Mouse (Mus musculus) layer of hippocampus, adult 11-12 months (tissue): ENCODE data around the gene Fry.

Source experiments
- DNase-seq: peaks from one replicate; pipeline ENCODE4 v3.0.0; 2022; ENCODE audit warnings: low spot score

Gene Fry

GRCm38 (mm10) chr5:150223546-150224239 lies 105.2 kb downstream of the Fry start:
- no peak for DNase-seq

DNA sequence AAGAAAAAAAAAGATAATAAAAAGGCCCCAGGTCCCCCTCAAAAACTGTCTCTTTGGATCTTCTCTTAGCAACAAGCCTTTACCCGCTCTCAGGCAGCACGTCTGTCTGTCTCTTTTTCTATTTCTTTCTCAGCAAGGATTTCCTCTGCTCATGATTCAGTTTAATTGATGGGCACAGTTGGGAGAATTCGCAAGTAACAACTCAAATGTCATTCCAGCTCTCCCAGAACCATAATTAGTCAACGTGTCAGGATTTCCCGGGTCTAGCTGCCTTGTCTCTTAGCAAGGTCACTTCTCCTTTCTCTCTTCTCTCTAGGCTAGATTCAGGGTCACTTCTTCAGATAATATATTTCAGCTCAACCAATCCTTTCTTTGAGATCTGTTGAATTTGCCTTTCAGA lies 110.6 kb downstream of the Fry start:
- DNase-seq = no peak

DNA sequence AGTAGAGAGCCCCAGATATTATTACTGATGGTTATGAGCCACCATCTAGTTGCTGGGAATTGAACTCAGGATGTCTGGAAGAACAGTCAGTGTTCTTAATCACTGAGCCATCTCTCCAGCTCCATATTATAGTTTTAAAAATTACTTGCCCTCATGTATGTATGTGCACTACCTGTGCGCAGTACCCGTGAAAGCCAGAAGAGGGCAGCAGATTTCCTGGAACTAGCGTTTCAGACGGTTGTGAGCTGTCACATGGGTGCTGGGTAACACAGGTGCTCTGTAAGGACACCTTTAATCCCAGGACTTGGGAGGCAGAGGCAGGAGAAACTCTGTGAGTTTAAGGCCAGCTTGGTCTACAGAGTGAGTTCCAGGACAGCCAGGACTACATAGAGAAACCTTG lies 111.3 kb downstream of the Fry start:
- no peak for DNase-seq

GRCm38 (mm10) chr5:150232159-150233150 lies 114.0 kb downstream of the Fry start:
- no peak for DNase-seq

DNA sequence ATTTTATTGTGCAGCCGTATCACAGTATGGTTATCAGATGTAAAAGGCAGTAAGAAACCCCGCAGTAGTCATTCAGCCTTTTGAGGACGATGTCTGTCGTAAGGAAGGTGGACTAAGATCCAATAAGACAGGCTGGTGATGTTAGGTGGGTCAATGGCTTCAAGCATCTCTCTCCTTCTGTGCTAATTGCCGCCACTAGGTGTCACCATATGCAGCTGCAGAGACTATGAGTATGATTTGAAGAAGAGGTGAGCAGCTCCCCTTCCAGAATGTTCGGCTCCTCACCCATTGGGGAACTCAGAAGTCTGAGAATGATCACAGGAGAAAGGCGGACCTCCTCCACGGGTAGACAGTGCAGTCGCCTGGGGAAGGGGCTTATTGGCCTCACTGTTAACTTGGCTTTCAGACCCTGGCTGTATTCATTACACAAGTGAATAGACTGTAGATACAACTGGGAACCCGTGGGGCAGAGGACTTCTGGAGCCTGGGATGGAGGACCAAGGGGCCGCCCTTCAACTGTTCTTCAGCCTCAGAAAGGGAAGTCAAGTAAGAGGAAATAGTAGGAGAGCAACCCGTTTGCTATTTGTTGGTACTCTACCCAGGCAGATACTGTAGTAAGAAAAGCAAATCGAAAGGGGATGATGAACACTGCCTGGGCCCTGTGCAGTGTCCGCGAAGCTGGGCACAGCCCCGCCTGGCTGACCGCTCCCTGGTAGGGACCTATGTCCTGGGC lies 114.9 kb downstream of the Fry start:
- peak; percentile 85 for DNase-seq

GRCm38 (mm10) chr5:150235931-150236330 lies 117.5 kb downstream of the Fry start:
- no peak for DNase-seq

- no peak for DNase-seq
These were observed 118.2 kb downstream of the Fry start for GRCm38 (mm10) chr5:150236597-150236996.

DNA sequence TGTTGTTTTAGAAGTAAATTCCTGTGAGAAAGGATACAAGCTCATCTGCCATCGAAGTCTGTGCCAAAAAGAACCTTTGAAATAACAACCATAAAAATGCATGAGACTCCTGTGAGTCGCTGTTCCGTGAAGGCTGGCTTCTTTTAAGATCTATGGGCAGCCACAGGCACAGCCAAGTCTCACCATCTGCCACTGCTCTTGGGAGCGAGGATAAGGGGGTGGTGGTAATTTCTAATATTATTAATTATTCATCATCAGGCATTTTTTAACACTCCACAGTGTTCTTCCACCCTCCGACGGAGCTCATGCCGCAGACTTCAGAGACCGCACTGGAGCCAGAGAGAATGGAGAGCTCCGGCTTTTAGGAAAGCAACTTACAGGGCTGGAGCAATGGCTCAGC lies 123.2 kb downstream of the Fry start:
- DNase-seq = no peak

DNA sequence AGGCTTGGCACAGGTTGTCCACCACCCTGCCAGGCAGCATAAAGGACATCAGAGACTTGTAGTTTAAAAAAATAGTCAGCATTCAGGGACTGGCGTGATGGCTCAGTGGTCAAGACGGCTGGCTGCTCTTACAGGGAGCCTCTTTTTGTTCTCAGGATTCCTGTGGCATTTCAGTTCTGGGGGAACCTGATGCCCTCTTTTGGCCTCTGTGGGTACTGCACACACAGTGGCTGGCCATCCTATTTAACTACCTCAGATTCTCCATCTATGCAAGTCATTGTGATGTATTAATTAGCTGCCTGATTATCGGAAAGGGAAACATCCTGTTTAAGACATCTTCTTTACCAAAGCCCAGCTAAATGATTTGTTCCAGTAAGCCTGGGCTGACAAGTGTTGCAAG lies 128.3 kb downstream of the Fry start:
- no peak for DNase-seq

- DNase-seq = no peak
These were observed 139.3 kb downstream of the Fry start for GRCm38 (mm10) chr5:150257764-150258163.

- peak; percentile 74 for DNase-seq
These were observed 141.0 kb downstream of the Fry start for GRCm38 (mm10) chr5:150259191-150260053.

DNA sequence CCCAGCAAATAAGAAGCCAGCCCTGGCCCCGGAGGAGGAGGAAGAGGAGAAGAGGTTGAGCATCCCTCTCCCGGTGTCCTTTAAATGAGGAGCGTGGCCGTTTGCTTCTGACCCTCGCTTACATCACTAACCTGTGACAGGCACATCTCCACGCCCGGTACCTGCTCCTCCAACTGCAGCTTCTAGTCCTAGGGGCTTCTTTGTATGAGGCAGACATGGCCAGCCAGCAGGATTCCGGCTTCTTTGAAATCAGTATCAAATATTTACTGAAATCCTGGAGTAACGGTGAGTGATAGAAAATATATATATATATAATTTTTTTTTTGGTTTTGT lies 141.6 kb downstream of the Fry start:
- DNase-seq = no peak

DNA sequence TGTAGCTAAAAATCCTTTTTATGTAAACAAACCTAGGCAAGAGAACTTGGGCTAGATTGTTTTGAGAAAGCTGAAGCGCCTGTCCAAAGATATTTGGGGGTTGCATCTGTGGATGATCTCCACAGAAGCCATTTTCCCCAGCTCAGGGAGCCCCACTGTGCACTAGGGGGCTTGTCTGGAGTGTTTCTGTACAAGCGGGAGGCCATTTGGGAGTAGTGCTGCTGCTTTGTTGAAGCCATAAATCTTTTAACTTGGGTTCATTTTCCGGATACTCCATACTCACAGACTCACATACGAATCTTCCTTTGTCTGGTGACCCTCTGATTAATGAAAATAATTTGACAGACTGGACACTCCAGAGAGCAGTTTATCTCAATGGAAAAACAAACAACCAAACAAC lies 142.9 kb downstream of the Fry start:
- no peak for DNase-seq

GRCm38 (mm10) chr5:150262046-150262716 lies 143.7 kb downstream of the Fry start:
- DNase-seq = no peak

- DNase-seq = no peak
These were observed 144.3 kb downstream of the Fry start for GRCm38 (mm10) chr5:150262717-150263103.

DNA sequence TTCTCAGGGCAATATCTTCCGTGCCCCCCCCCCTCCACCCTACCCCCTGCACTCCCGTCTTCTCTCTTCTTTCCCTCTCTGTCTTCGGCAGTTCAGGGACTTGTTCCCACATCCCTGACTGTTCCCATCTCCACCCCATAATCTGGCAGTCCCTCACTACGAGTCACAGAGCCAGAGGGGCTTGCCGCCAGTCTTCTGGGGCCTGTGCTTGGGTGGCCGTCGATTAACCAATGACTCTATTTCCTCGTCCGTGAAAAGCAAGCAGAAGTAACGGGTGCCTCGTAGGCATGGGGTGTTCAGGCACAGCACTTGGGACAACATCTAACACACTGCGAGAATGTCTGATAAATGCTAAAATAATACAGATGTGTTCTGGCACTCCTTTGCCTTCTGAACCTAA lies 144.7 kb downstream of the Fry start:
- DNase-seq = no peak

DNA sequence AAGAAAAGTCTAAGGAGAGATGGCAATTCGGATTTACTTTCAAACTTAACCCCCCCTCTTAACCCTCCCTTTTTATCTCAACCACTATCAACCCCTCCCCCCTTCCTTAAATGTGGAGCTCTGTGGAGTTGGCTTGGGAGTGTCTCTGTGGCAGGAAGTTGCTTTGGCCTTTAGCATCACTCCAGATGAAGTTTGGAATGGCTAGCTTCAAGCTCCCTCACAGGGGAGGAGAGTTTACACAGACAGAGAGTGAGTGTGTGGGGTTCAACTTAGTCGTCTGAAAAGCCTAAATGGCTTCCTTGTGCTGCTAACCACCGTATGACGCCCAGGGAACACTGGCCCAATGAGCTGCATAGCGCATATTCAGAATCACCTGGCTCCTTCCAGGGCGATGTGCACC lies 145.2 kb downstream of the Fry start:
- no peak for DNase-seq

DNA sequence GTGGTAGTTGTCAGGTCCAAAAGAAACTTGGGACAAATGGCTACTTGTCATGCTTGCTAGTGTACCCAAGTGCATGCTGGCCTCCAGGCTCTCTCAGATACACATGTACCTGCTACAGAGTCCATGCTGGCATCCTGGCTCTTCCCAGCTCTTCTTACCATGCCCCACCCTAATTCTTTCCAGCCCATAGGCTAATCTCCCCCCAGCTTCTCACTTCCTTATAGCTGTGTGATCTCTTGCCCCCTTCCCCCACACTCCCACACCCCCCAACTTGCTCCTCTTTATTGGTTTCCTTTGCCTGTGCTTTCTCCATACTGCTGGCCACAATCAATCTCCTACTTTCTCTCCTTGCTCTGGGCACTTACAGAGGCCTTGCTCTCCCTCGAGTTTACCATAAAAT lies 146.6 kb downstream of the Fry start:
- no peak for DNase-seq

DNA sequence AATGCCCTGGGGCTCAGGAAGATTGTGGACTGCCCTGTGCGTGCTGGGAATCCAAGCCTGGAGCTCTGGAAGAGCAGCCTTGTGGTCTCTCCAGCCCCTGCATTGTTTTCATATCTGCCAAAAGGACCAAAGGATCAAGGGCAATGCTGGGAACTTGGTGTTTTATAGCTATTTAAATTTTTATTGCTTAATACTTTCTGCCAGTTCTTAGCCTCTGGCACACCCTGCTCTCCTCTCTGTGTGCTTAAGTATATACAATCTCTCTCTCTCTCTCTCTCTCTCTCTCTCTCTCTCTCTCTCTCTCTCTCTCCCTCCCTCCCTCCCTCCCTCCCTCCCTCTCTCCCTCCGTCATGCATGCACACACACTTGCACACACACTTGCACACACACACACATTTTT lies 147.5 kb downstream of the Fry start:
- no peak for DNase-seq

GRCm38 (mm10) chr5:150268261-150268660 lies 149.8 kb downstream of the Fry start:
- DNase-seq = no peak

DNA sequence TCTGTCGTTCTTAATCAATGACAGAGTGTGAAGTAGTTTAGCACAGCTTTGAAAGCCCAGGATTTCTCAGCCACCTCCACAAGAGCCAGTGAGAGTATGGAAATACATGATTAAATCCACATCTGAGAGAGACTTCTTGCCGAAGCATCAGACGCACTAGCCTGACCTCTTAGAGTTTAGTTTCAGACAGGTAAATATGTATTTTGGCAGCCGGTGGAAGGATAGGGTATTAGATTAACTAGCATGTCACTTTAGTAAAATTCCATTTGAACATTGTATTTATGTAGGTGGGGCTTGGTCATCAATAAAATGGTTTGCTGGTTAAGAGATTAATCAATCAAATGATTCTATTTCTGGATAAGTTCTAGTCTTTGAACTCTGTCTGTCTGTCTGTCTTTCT lies 152.0 kb downstream of the Fry start:
- no peak for DNase-seq
